In genomic region chr1:144353320-144353719, GRCm38 (mm10) we compare ENCODE assay signal across 12 mouse cellular contexts.
DNase-seq lines count a peak whose midpoint lies in the region; ATAC-seq and TF ChIP-seq lines count a peak whose summit lies in the region.
"Had no signal": no experiment of that assay in that cellular context is flagged by ENCODE, and none has a peak within 500 bp of the region (broad histone marks: within the 10 kb centered on the region; RNA-seq: fewer than 3 reads in every experiment).

No protein-coding gene starts in this region.

- TF ChIP-seq CTCF in heart, adult 2 months (IDR thresholded peaks at IDR 0.05), result peak; percentile 69
- peak; percentile 30 for TF ChIP-seq CTCF in lung, embryonic 14.5 days (IDR thresholded peaks at IDR 0.05; ENCODE audit: low read depth)

- no peaks in the 10 kb centered on the region for H3K79me2 ChIP-seq in heart, adult 2 months (replicated peaks; ENCODE audit: control insufficient read depth, insufficient read depth, low read length)

- H3K36me3 ChIP-seq in heart, adult 2 months (ENCODE audit: control insufficient read depth, insufficient read depth, low read length), result no peaks in the 10 kb centered on the region
- no peaks in the 10 kb centered on the region for H3K36me3 ChIP-seq in heart, embryonic 12.5 days
- no peaks in the 10 kb centered on the region for H3K36me3 ChIP-seq in lung, embryonic 14.5 days (ENCODE audit: insufficient read depth)

- no peak for DNase-seq in heart, adult 2 months
- DNase-seq in lung, embryonic 14.5 days, result peak; percentile 20
- no peak for DNase-seq in lung, postnatal 10 days
- no peak for DNase-seq in spleen, postnatal 14 days (ENCODE audit: low spot score in 2 of 2)
- DNase-seq: cerebellum, adult 8-10 months; lung, adult 18-20 months; spleen, adult 18-20 months; thymus, adult 2 months had no signal

- no peaks in the 10 kb centered on the region for H3K9me3 ChIP-seq in heart, embryonic 12.5 days (replicated peaks)
- no peaks in the 10 kb centered on the region for H3K9me3 ChIP-seq in lung, embryonic 14.5 days (ENCODE audit: low read depth, low read length)

- no peaks in the 10 kb centered on the region for H3K4me1 ChIP-seq in heart, adult 2 months (ENCODE audit: control insufficient read depth, insufficient read depth, low read length)
- H3K4me1 ChIP-seq in heart, embryonic 12.5 days (replicated peaks), result no peaks in the 10 kb centered on the region
- H3K4me1 ChIP-seq in lung, embryonic 14.5 days (ENCODE audit: insufficient read depth), result no peaks in the 10 kb centered on the region

- ATAC-seq in heart, embryonic 12.5 days (ENCODE audit: insufficient number of reproducible peaks, low FRiP score), result no peak
- no peak for ATAC-seq in lung, embryonic 14.5 days (ENCODE audit: insufficient read depth)
- peak; percentile 75 for ATAC-seq in CD4-positive, CD25-positive, alpha-beta regulatory T cell, adult 4 months
- peak; percentile 71 for ATAC-seq in inflammation-experienced regulatory T-cells, adult 6 months
- ATAC-seq in monocyte, adult 5-6 weeks (replicated peaks; ENCODE audit: insufficient number of reproducible peaks, low FRiP score, low TSS enrichment, poor library complexity, severe bottlenecking), result no peak

- TF ChIP-seq EP300 in heart, adult 2 months (IDR thresholded peaks at IDR 0.05; ENCODE audit: insufficient read depth, low read depth, low read length), result no peak

- TF ChIP-seq POLR2A in heart, adult 2 months (IDR thresholded peaks at IDR 0.05; ENCODE audit: insufficient read depth, low read depth, low read length), result no peak

- H3K9ac ChIP-seq in heart, adult 2 months (ENCODE audit: low read depth, low read length), result no peak overlapping the region
- H3K9ac ChIP-seq in heart, embryonic 12.5 days, result no peak overlapping the region
- no peak overlapping the region for H3K9ac ChIP-seq in lung, embryonic 14.5 days

- no peaks in the 10 kb centered on the region for H3K27me3 ChIP-seq in heart, adult 2 months (ENCODE audit: control insufficient read depth, insufficient read depth, low read length)
- H3K27me3 ChIP-seq in heart, embryonic 12.5 days (replicated peaks), result no peaks in the 10 kb centered on the region
- H3K27me3 ChIP-seq in lung, embryonic 14.5 days (ENCODE audit: insufficient read depth, low read length), result no peaks in the 10 kb centered on the region

- no peak overlapping the region for H3K4me2 ChIP-seq in heart, embryonic 12.5 days
- H3K4me2 ChIP-seq in lung, embryonic 14.5 days, result no peak overlapping the region

- no peak overlapping the region for H3K27ac ChIP-seq in heart, adult 2 months
- H3K27ac ChIP-seq in heart, embryonic 12.5 days (ENCODE audit: poor library complexity, severe bottlenecking), result no peak overlapping the region
- no peak overlapping the region for H3K27ac ChIP-seq in lung, embryonic 14.5 days (ENCODE audit: low read depth)

- intact Hi-C loops in heart, adult 2 months (cut with DNase I), result loop anchor here (1.0 to 5.0 kb wide), 2 partner anchors 112 to 156 kb away; no protein-coding TSS in a partner anchor

- H3K4me3 ChIP-seq in heart, adult 2 months, result no peak overlapping the region
- no peak overlapping the region for H3K4me3 ChIP-seq in heart, embryonic 12.5 days
- H3K4me3 ChIP-seq in lung, embryonic 14.5 days (ENCODE audit: low read depth, low read length), result no peak overlapping the region

Comparison
In these comparisons a context has a peak if more than half of its experiments do, and no peak if none do; other contexts are left out.
1. ATAC-seq: peak in CD4-positive, CD25-positive, alpha-beta regulatory T cell, adult 4 months (single experiment) and inflammation-experienced regulatory T-cells, adult 6 months (single experiment); none in heart, embryonic 12.5 days (single experiment), lung, embryonic 14.5 days (single experiment) and monocyte, adult 5-6 weeks (single experiment).